Mouse (Mus musculus) intestine, postnatal 0 days (tissue): ENCODE results near the gene Serpine1. TPM values are rescaled to one million over a fixed set of nuclear protein-coding genes. Genes with fewer than 3 reads are reported as not detected.

Experiments
- ATAC-seq: fragments of 200-750 bp; cut with Nextera tagmentation; 2 replicates; pipeline ENCODE4 v1.8.0; 2017; ENCODE audit warnings: mild to moderate bottlenecking, moderate TSS enrichment, moderate library complexity
- H3K27ac ChIP-seq: fragments of 300-500 bp; sonication (generic); 2 replicates; pipeline ENCODE4 v1.5.1; 2014; ENCODE audit warnings: mild to moderate bottlenecking, low read depth, low read length, moderate library complexity
- H3K27me3 ChIP-seq: fragments of 300-500 bp; sonication (generic); replicated peaks from 2 replicates; pipeline ENCODE4 v1.6.1; 2014; ENCODE audit warnings: low read length, mixed read lengths; ENCODE audit not compliant: control insufficient read depth, insufficient read depth
- H3K36me3 ChIP-seq: fragments of 300-500 bp; sonication (generic); 2 replicates; pipeline ENCODE4 v1.6.1; 2014; ENCODE audit warnings: mild to moderate bottlenecking, moderate library complexity; ENCODE audit not compliant: control insufficient read depth, insufficient read depth
- H3K4me1 ChIP-seq: fragments of 300-500 bp; sonication (generic); replicated peaks from 2 replicates; pipeline ENCODE4 v1.6.1; 2014; ENCODE audit warnings: antibody characterized with exemption, low read length, mixed read lengths; ENCODE audit not compliant: control insufficient read depth, insufficient read depth
- H3K4me2 ChIP-seq: fragments of 300-500 bp; sonication (generic); replicated peaks from 2 replicates; pipeline ENCODE4 v1.6.1; 2014; ENCODE audit warnings: low read depth, mild to moderate bottlenecking, moderate library complexity
- H3K4me3 ChIP-seq: fragments of 300-500 bp; sonication (generic); 2 replicates; pipeline ENCODE4 v1.5.1; 2014; ENCODE audit warnings: low read depth, low read length
- H3K9ac ChIP-seq: fragments of 300-500 bp; sonication (generic); 2 replicates; pipeline ENCODE4 v1.6.1; 2014; ENCODE audit warnings: mild to moderate bottlenecking, low read depth, low read length
- H3K9me3 ChIP-seq: fragments of 300-500 bp; sonication (generic); 2 replicates; pipeline ENCODE4 v1.6.1; 2016; ENCODE audit warnings: mixed run types; ENCODE audit not compliant: control insufficient read depth
- CTCF ChIP-seq: sonication (generic); IDR thresholded peaks from 2 replicates; pipeline ENCODE4 v1.5.1; 2016; ENCODE audit warnings: low read depth, mild to moderate bottlenecking, control low read depth, antibody characterized with exemption, moderate library complexity
- WGBS: fragments of 180-500 bp; shearing (Covaris S2); extraction: QIAGEN DNeasy Blood & Tissue Kit; methylation state at CpG from one replicate; pipeline ENCODE4 v1.1.7; 2014; 5-methylcytosine and 5-hydroxymethylcytosine counted together
- polyA plus RNA-seq: library from polyadenylated mRNA; unstranded; fragments of >200 nt; fragmentation: Nextera tagmentation; extraction: Ambion mirVana; gene quantifications from 2 replicates; pipeline ENCODE4 v1.2.1, GENCODE M21; 2015

Gene Serpine1
- polyA plus RNA-seq, 1 experiment from 2014 or later = 0.20 TPM

- Histone ChIP-seq H3K9ac (no peak overlapping the region), H3K9me3 (no peaks in the 10 kb centered on the region), H3K27ac (no peak overlapping the region), H3K27me3 (peaks cover 59% of the 10 kb centered on the region), H3K36me3 (peaks cover 5% of the 10 kb centered on the region; the same call in 1 of the 2 replicates), H3K4me3 (no peak overlapping the region; the same call in 1 of the 2 replicates), H3K4me1 (peaks cover 8% of the 10 kb centered on the region; the same call in 1 of the 2 replicates), H3K4me2 (peak overlapping the region; percentile 71)
- no peak for ATAC-seq
- TF ChIP-seq CTCF = no peak
- 17% methylated on average over 22 of the region's 22 CpGs for WGBS
These were observed 41.7 kb downstream of the Serpine1 start for GRCm38 (mm10) chr5:137030416-137030810.

GRCm38 (mm10) chr5:137029643-137030415 lies 42.2 kb downstream of the Serpine1 start:
- Histone ChIP-seq H3K27ac (no peak overlapping the region), H3K9ac (no peak overlapping the region), H3K36me3 (no peaks in the 10 kb centered on the region), H3K4me3 (peak overlapping the region; percentile 30), H3K4me2 (peak overlapping the region; percentile 71), H3K9me3 (no peaks in the 10 kb centered on the region), H3K27me3 (peaks cover 64% of the 10 kb centered on the region), H3K4me1 (peaks cover 8% of the 10 kb centered on the region; the same call in 1 of the 2 replicates)
- peak; percentile 60 for ATAC-seq
- TF ChIP-seq CTCF = no peak
- WGBS = under 1% methylated on average over 52 of the region's 52 CpGs

GRCm38 (mm10) chr5:137029273-137029585 lies 42.8 kb downstream of the Serpine1 start:
- WGBS = 4% methylated on average over 7 of the region's 8 CpGs
- no peak for TF ChIP-seq CTCF
- Histone ChIP-seq H3K27ac (no peak overlapping the region), H3K9ac (no peak overlapping the region), H3K9me3 (no peaks in the 10 kb centered on the region), H3K4me1 (peaks cover 8% of the 10 kb centered on the region; the same call in 1 of the 2 replicates), H3K36me3 (no peaks in the 10 kb centered on the region), H3K4me3 (peak overlapping the region; percentile 30; the same call in 1 of the 2 replicates), H3K27me3 (peaks cover 70% of the 10 kb centered on the region), H3K4me2 (peak overlapping the region; percentile 71)
- no peak for ATAC-seq

GRCm38 (mm10) chr5:137028561-137029272 lies 43.4 kb downstream of the Serpine1 start:
- Histone ChIP-seq H3K27me3 (peaks cover 75% of the 10 kb centered on the region), H3K9ac (no peak overlapping the region), H3K4me1 (peaks cover 8% of the 10 kb centered on the region; the same call in 1 of the 2 replicates), H3K27ac (no peak overlapping the region), H3K4me2 (no peak overlapping the region), H3K36me3 (no peaks in the 10 kb centered on the region), H3K9me3 (no peaks in the 10 kb centered on the region), H3K4me3 (no peak overlapping the region)
- 8% methylated on average over 27 of the region's 29 CpGs for WGBS
- no peak for TF ChIP-seq CTCF
- no peak for ATAC-seq

GRCm38 (mm10) chr5:137026092-137026491 lies 46.0 kb downstream of the Serpine1 start, which contains the start of gene Vgf:
Vgf (plus strand) TSS chr5:137026392.
- Histone ChIP-seq H3K4me1 (no peaks in the 10 kb centered on the region; the same call in 1 of the 2 replicates), H3K27me3 (peaks cover 67% of the 10 kb centered on the region), H3K27ac (no peak within 1 kb of the TSS), H3K9me3 (no peaks in the 10 kb centered on the region), H3K4me2 (0 out of 2 replicates have a peak within 1 kb of the TSS, but pooled peaks have one; percentile 18), H3K36me3 (no peaks in the 10 kb centered on the region), H3K9ac (no peak within 1 kb of the TSS), H3K4me3 (no peak within 1 kb of the TSS)
- no peak for TF ChIP-seq CTCF
- no peak for ATAC-seq
- 15% methylated on average over 4 of the region's 4 CpGs for WGBS

- Histone ChIP-seq H3K4me2 (0 out of 2 replicates have a peak overlapping the region, but pooled peaks have one; percentile 18), H3K9ac (no peak overlapping the region), H3K4me3 (no peak overlapping the region), H3K9me3 (no peaks in the 10 kb centered on the region), H3K27ac (no peak overlapping the region), H3K27me3 (peaks cover 57% of the 10 kb centered on the region), H3K4me1 (no peaks in the 10 kb centered on the region; the same call in 1 of the 2 replicates), H3K36me3 (no peaks in the 10 kb centered on the region)
- no peak for ATAC-seq
- WGBS = under 1% methylated on average over 23 of the region's 23 CpGs
- peak; percentile 99 for TF ChIP-seq CTCF
These were observed 46.9 kb downstream of the Serpine1 start for GRCm38 (mm10) chr5:137025132-137025531.
